Mouse (Mus musculus) hindbrain, embryonic 13.5 days (tissue): ENCODE data around the gene Bmp2k. TPM values are rescaled to one million over a fixed set of nuclear protein-coding genes. Genes with fewer than 3 reads are reported as not detected.
A peak's percentile ranks its signal among the peaks of the same experiment; 100 is the strongest.

Experiments used
- ATAC-seq: fragments of 200-750 bp; cut with Nextera tagmentation; 2 replicates; pipeline ENCODE4 v1.8.0; 2017; ENCODE audit warnings: moderate TSS enrichment; ENCODE audit not compliant: low FRiP score
- H3K27ac ChIP-seq: fragments of 300-500 bp; sonication (generic); 2 replicates; pipeline ENCODE4 v1.5.1; 2015; ENCODE audit warnings: inconsistent platforms, mild to moderate bottlenecking, moderate library complexity
- H3K27me3 ChIP-seq: fragments of 300-500 bp; sonication (generic); 2 replicates; pipeline ENCODE4 v1.6.1; 2015; ENCODE audit warnings: mild to moderate bottlenecking, inconsistent platforms
- H3K36me3 ChIP-seq: fragments of 300-500 bp; sonication (generic); 2 replicates; pipeline ENCODE4 v1.6.1; 2015; ENCODE audit warnings: mild to moderate bottlenecking, inconsistent platforms
- H3K4me1 ChIP-seq: fragments of 300-500 bp; sonication (generic); replicated peaks from 2 replicates; pipeline ENCODE4 v1.6.1; 2015; ENCODE audit warnings: inconsistent platforms
- H3K4me2 ChIP-seq: fragments of 300-500 bp; sonication (generic); 2 replicates; pipeline ENCODE4 v1.6.1; 2015; ENCODE audit warnings: inconsistent platforms, mild to moderate bottlenecking, moderate library complexity
- H3K4me3 ChIP-seq: fragments of 300-500 bp; sonication (generic); 2 replicates; pipeline ENCODE4 v1.5.1; 2015; ENCODE audit warnings: mild to moderate bottlenecking, inconsistent platforms
- H3K9ac ChIP-seq: fragments of 300-500 bp; sonication (generic); 2 replicates; pipeline ENCODE4 v1.6.1; 2015; ENCODE audit warnings: mild to moderate bottlenecking, inconsistent platforms
- H3K9me3 ChIP-seq: fragments of 300-500 bp; sonication (generic); 2 replicates; pipeline ENCODE4 v1.6.1; 2016; ENCODE audit warnings: inconsistent platforms
- WGBS: fragments of 180-500 bp; shearing (Covaris S2); methylation state at CpG from one replicate; pipeline ENCODE4 v1.1.7; 2015; 5-methylcytosine and 5-hydroxymethylcytosine counted together
- polyA plus RNA-seq: library from polyadenylated mRNA; unstranded; fragments of >200 nt; fragmentation: Nextera tagmentation; extraction: Ambion mirVana; gene quantifications from 2 replicates; pipeline ENCODE4 v1.2.1, GENCODE M21; 2015

Gene Bmp2k
- polyA plus RNA-seq, 1 experiment from 2014 or later: 10.5 TPM

GRCm38 (mm10) chr5:96976150-96976549 is 21.3 kb upstream of the Bmp2k start:
- H3K27me3 ChIP-seq: no peaks in the 10 kb centered on the region
- peaks cover 11% of the 10 kb centered on the region for H3K4me1 ChIP-seq
- H3K27ac ChIP-seq: no peak overlapping the region
- H3K9ac ChIP-seq: no peak overlapping the region
- H3K9me3 ChIP-seq: no peaks in the 10 kb centered on the region
- WGBS: 88% methylated on average over 3 of the region's 3 CpGs
- no peak for ATAC-seq
- no peak overlapping the region for H3K4me2 ChIP-seq
- H3K4me3 ChIP-seq: no peak overlapping the region
- no peaks in the 10 kb centered on the region for H3K36me3 ChIP-seq

- Histone ChIP-seq H3K27me3 (no peaks in the 10 kb centered on the region), H3K27ac (no peak overlapping the region), H3K9me3 (no peaks in the 10 kb centered on the region), H3K4me2 (peak overlapping the region; percentile 1; the same call in 1 of the 2 replicates), H3K4me1 (peaks cover 11% of the 10 kb centered on the region), H3K9ac (no peak overlapping the region), H3K4me3 (no peak overlapping the region), H3K36me3 (no peaks in the 10 kb centered on the region)
- 49% methylated on average over 13 of the region's 13 CpGs for WGBS
- no peak for ATAC-seq
Measured at GRCm38 (mm10) chr5:96979296-96980007, 18.0 kb upstream of the Bmp2k start.

GRCm38 (mm10) chr5:96980008-96980634 is 17.4 kb upstream of the Bmp2k start:
- Histone ChIP-seq H3K9me3 (no peaks in the 10 kb centered on the region), H3K36me3 (no peaks in the 10 kb centered on the region), H3K9ac (no peak overlapping the region), H3K27me3 (no peaks in the 10 kb centered on the region), H3K4me1 (peaks cover 11% of the 10 kb centered on the region), H3K27ac (no peak overlapping the region), H3K4me3 (no peak overlapping the region), H3K4me2 (peak overlapping the region; percentile 1; the same call in 1 of the 2 replicates)
- 16% methylated on average over 15 of the region's 15 CpGs for WGBS
- ATAC-seq: no peak

GRCm38 (mm10) chr5:96981987-96982386 is 15.5 kb upstream of the Bmp2k start:
- peaks cover 11% of the 10 kb centered on the region for H3K4me1 ChIP-seq
- no peak overlapping the region for H3K9ac ChIP-seq
- no peak overlapping the region for H3K27ac ChIP-seq
- no peaks in the 10 kb centered on the region for H3K9me3 ChIP-seq
- no peak for ATAC-seq
- H3K36me3 ChIP-seq: no peaks in the 10 kb centered on the region
- no peak overlapping the region for H3K4me2 ChIP-seq
- H3K4me3 ChIP-seq: no peak overlapping the region
- H3K27me3 ChIP-seq: no peaks in the 10 kb centered on the region
- 79% methylated on average over 3 of the region's 3 CpGs for WGBS

- 87% methylated on average over 7 of the region's 7 CpGs for WGBS
- Histone ChIP-seq H3K4me1 (peaks cover 11% of the 10 kb centered on the region), H3K9ac (no peak overlapping the region), H3K4me3 (no peak overlapping the region), H3K9me3 (no peaks in the 10 kb centered on the region), H3K27me3 (no peaks in the 10 kb centered on the region), H3K27ac (no peak overlapping the region), H3K36me3 (no peaks in the 10 kb centered on the region), H3K4me2 (no peak overlapping the region)
- ATAC-seq: no peak
Measured at GRCm38 (mm10) chr5:96983142-96983541, 14.3 kb upstream of the Bmp2k start.

GRCm38 (mm10) chr5:96986850-96987249 is 10.6 kb upstream of the Bmp2k start:
- no peak overlapping the region for H3K4me3 ChIP-seq
- H3K27ac ChIP-seq: no peak overlapping the region
- H3K9me3 ChIP-seq: no peaks in the 10 kb centered on the region
- no peaks in the 10 kb centered on the region for H3K36me3 ChIP-seq
- no peak overlapping the region for H3K4me2 ChIP-seq
- ATAC-seq: no peak
- WGBS: 90% methylated on average over 3 of the region's 3 CpGs
- H3K4me1 ChIP-seq: no peaks in the 10 kb centered on the region
- H3K27me3 ChIP-seq: no peaks in the 10 kb centered on the region
- H3K9ac ChIP-seq: no peak overlapping the region

GRCm38 (mm10) chr5:96988880-96989279 is 8.6 kb upstream of the Bmp2k start:
- 91% methylated on average over 4 of the region's 4 CpGs for WGBS
- Histone ChIP-seq H3K4me3 (no peak overlapping the region), H3K27me3 (no peaks in the 10 kb centered on the region), H3K4me1 (no peaks in the 10 kb centered on the region), H3K9ac (no peak overlapping the region), H3K27ac (no peak overlapping the region), H3K9me3 (no peaks in the 10 kb centered on the region), H3K36me3 (no peaks in the 10 kb centered on the region), H3K4me2 (no peak overlapping the region)
- ATAC-seq: no peak

GRCm38 (mm10) chr5:96991156-96991555 is 6.3 kb upstream of the Bmp2k start:
- Histone ChIP-seq H3K4me3 (no peak overlapping the region), H3K27ac (no peak overlapping the region), H3K4me1 (peaks cover 4% of the 10 kb centered on the region), H3K36me3 (no peaks in the 10 kb centered on the region), H3K27me3 (no peaks in the 10 kb centered on the region), H3K9ac (no peak overlapping the region), H3K9me3 (no peaks in the 10 kb centered on the region), H3K4me2 (no peak overlapping the region)
- WGBS: 92% methylated on average over 6 of the region's 6 CpGs
- no peak for ATAC-seq

- Histone ChIP-seq H3K9ac (no peak overlapping the region), H3K4me2 (no peak overlapping the region), H3K27me3 (no peaks in the 10 kb centered on the region), H3K9me3 (no peaks in the 10 kb centered on the region), H3K27ac (no peak overlapping the region), H3K4me3 (no peak overlapping the region), H3K4me1 (peaks cover 11% of the 10 kb centered on the region), H3K36me3 (no peaks in the 10 kb centered on the region)
- no peak for ATAC-seq
- 89% methylated on average over 5 of the region's 5 CpGs for WGBS
Measured at GRCm38 (mm10) chr5:96992651-96993050, 4.8 kb upstream of the Bmp2k start.

GRCm38 (mm10) chr5:96993057-96993456 is 4.4 kb upstream of the Bmp2k start:
- no peak overlapping the region for H3K4me2 ChIP-seq
- H3K9me3 ChIP-seq: no peaks in the 10 kb centered on the region
- H3K4me1 ChIP-seq: peaks cover 11% of the 10 kb centered on the region
- no peak overlapping the region for H3K27ac ChIP-seq
- H3K36me3 ChIP-seq: no peaks in the 10 kb centered on the region
- WGBS: 82% methylated on average over 8 of the region's 8 CpGs
- H3K4me3 ChIP-seq: no peak overlapping the region
- ATAC-seq: no peak
- no peaks in the 10 kb centered on the region for H3K27me3 ChIP-seq
- H3K9ac ChIP-seq: no peak overlapping the region

GRCm38 (mm10) chr5:96995791-96996190 is 1.7 kb upstream of the Bmp2k start:
- 62% methylated on average over 5 of the region's 5 CpGs for WGBS
- ATAC-seq: no peak
- H3K27me3 ChIP-seq: no peaks in the 10 kb centered on the region
- H3K9ac ChIP-seq: no peak overlapping the region
- H3K4me1 ChIP-seq: peaks cover 33% of the 10 kb centered on the region
- H3K9me3 ChIP-seq: no peaks in the 10 kb centered on the region
- H3K4me3 ChIP-seq: no peak overlapping the region; the same call in 1 of the 2 replicates
- H3K27ac ChIP-seq: no peak overlapping the region; the same call in 1 of the 2 replicates
- H3K4me2 ChIP-seq: no peak overlapping the region
- H3K36me3 ChIP-seq: no peaks in the 10 kb centered on the region

- ATAC-seq: peak; percentile 62; the same call in 1 of the 2 replicates
- 20% methylated on average over 39 of the region's 39 CpGs for WGBS
- peak overlapping the region; percentile 87 for H3K4me2 ChIP-seq
- no peaks in the 10 kb centered on the region for H3K36me3 ChIP-seq
- H3K4me3 ChIP-seq: peak overlapping the region; percentile 83
- peak overlapping the region; percentile 93 for H3K27ac ChIP-seq
- no peaks in the 10 kb centered on the region for H3K27me3 ChIP-seq
- H3K9me3 ChIP-seq: no peaks in the 10 kb centered on the region
- peak overlapping the region; percentile 86 for H3K9ac ChIP-seq
- H3K4me1 ChIP-seq: peaks cover 38% of the 10 kb centered on the region
Measured at GRCm38 (mm10) chr5:96996401-96997309, 834 bp upstream of the Bmp2k start.
